Mouse (Mus musculus): ENCODE measurements around the gene Hypk. TPM values are rescaled to one million over a fixed set of nuclear protein-coding genes. Genes with fewer than 3 reads are reported as not detected.

Hypk gene
- 156 TPM for polyA plus RNA-seq (2017; shearing (Covaris generic))

GRCm38 (mm10) chr2:121452990-121453389, at the start of gene Hypk:
TSS of gene Hypk (plus strand) at chr2:121453290.

DNA sequence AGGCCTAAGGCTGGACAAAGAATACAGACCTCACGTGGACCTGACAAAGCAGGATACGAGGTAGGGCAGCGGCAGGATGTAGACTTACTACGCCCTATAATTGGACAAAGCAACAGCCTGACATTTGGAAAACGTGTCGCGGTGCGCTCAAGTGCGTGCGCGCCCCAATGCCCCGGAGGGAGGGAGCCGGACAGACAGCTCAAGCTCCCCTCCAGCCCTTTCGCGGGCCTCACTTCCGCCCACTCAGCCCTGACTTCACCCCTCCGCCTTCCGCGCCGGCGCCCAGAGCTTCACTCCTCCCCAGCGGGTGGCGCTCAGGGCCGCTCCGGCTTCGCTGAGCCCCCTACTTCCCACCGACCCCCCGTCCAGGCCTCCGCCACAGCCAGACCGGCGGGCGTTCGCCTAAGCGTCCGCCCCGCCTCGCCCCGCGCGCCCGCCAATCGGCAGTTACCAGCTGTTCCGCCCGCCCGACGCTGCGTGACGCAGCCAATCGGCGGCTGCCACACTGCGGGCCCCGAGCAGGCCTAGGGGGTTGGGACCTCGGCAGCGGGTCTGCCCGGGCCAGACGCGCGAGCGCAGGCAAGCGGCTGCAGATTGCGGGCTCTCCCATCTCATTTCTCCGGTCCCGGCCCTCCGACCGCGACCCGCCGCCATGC, 39.6 kb upstream of the Hypk start, which contains the start of the genes Pdia3 and Catsper2:
Gene Pdia3, plus strand, starts transcription at position 389 of the 656 bp plus-strand sequence.
Gene Catsper2, minus strand, starts transcription at position 406 of the 656 bp plus-strand sequence.

GRCm38 (mm10) chr2:121444178-121444577, 8.9 kb upstream of the Hypk start, which contains the start of gene Ell3:
TSS of gene Ell3 (minus strand) at chr2:121444278.

DNA sequence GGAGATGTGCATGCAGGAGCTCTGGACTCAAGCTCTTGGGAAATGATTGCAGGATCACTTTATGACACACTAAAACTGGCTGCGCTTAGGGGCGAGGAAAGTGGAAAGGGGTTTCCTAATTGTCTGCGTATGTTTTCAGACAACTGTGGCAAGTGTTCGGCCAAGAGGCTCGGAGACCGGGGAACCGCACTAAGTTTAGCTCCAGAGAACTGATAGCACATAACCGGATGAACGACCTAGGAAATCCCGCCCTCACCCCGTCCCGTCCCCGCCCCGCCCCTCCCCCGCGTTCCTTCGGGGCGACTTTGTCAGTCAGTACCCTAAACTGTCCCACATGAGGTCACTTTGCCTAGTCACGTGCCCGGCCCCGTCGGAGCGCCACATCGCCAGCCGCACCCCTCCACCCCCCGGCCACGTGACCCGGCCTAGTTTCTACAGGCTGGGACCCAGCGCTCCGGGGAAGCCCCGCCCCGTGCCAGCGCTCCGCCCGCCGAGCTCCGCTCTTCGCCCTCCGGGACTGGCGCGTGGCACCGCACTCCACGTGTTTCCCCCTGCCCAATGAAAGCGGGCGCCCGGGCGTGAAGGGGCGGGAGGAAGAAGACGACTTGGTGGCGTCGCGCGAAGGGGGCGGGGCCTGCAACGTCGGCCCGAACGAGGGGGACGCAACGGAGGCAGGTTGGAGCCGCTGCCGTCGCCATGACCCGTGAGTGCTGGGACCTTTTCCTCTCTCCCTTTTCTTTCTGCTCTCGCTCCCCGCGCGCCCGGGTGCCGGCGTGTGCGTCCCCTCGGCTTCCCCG, 4.2 kb upstream of the Hypk start, which contains the start of gene Serf2:
Gene Serf2, plus strand, starts transcription at position 457 of the 797 bp plus-strand sequence.

GRCm38 (mm10) chr2:121456692-121457642, 3.9 kb downstream of the Hypk start, which contains the start of gene Serinc4:
TSS of gene Serinc4 (minus strand) at chr2:121456781.

GRCm38 (mm10) chr2:121473301-121474179, 20.4 kb downstream of the Hypk start, which contains the start of gene Mfap1b:
TSS of gene Mfap1b (minus strand) at chr2:121474067.

DNA sequence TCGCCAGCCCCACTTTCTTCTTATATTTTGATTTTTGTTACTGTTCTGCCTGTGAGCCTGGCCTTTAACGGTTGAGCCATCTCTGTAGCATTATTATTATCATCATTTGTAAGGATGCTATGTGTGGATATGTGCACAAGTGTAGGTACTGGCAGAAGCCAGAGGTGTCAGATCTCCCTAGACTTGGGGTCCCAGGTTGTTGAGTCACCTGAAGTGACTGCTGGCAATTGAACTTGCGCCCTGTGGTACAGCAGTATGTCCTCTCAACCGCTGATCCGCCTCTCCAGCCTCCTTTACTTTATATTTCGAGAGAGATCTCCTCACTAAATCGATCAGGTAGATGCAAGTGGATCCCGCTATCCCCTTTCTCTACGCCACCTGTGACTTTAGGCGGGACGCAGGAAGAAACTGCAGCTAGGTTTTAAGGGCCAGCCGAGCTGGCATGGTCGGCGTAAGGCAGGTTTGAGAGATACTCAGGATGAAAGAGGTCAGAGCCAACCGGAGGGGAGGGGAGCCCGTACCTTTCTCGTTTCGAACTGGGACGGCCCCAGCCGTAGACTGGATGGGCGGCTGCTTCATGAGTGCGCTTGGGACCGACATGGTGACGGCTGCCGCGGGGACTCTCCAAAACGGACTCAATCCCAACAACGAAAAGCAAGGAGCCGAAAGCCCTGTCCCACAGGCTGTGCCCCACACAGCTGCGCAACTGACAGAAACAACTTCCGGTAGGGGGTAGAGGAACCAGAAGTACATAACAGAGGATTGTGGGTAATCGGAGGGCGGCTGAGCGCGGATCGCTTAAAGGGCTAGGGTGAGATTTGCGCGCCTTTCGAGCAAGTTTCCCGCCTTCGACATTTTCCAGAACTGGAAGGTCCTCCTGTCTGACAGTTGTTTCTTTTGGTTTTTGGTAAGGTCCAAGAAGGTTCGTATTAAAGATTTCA, 53.1 kb downstream of the Hypk start, which contains the start of the genes Mfap1a and Wdr76:
Gene Mfap1a, minus strand, starts transcription at position 724 of the 941 bp plus-strand sequence.
Gene Wdr76, plus strand, starts transcription at position 782 of the 941 bp plus-strand sequence.

Other genes starting within 250 kb of the Hypk start
- gene Trp53bp1, start 181.9 kb upstream of the Hypk start, polyA plus RNA-seq (2017; shearing (Covaris generic)): 79.0 TPM
- gene Map1a, start 163.7 kb upstream of the Hypk start, polyA plus RNA-seq (2017; shearing (Covaris generic)): 0.06 TPM
- 12.6 TPM for gene Ppip5k1, start 97.9 kb upstream of the Hypk start, polyA plus RNA-seq (2017; shearing (Covaris generic))
- not detected for gene Ckmt1, start 95.6 kb upstream of the Hypk start, polyA plus RNA-seq (2017; shearing (Covaris generic))
- 0.42 TPM for gene Strc, start 66.1 kb upstream of the Hypk start, polyA plus RNA-seq (2017; shearing (Covaris generic))
- gene Pdia3, start 39.5 kb upstream of the Hypk start, polyA plus RNA-seq (2017; shearing (Covaris generic)): 309 TPM
- 2.6 TPM for gene Catsper2, start 39.5 kb upstream of the Hypk start, polyA plus RNA-seq (2017; shearing (Covaris generic))
- 0.65 TPM for gene Ell3, start 9.0 kb upstream of the Hypk start, polyA plus RNA-seq (2017; shearing (Covaris generic))
- 626 TPM for gene Serf2, start 4.1 kb upstream of the Hypk start, polyA plus RNA-seq (2017; shearing (Covaris generic))
- gene Serinc4, start 3.5 kb downstream of the Hypk start, polyA plus RNA-seq (2017; shearing (Covaris generic)): 0.36 TPM
- gene Mfap1b, start 20.8 kb downstream of the Hypk start, polyA plus RNA-seq (2017; shearing (Covaris generic)): 115 TPM
- gene Mfap1a, start 53.4 kb downstream of the Hypk start, polyA plus RNA-seq (2017; shearing (Covaris generic)): 37.0 TPM
- 6.9 TPM for gene Wdr76, start 53.4 kb downstream of the Hypk start, polyA plus RNA-seq (2017; shearing (Covaris generic))